ENCODE assay signal across 21 mouse cellular contexts in the genomic region with DNA sequence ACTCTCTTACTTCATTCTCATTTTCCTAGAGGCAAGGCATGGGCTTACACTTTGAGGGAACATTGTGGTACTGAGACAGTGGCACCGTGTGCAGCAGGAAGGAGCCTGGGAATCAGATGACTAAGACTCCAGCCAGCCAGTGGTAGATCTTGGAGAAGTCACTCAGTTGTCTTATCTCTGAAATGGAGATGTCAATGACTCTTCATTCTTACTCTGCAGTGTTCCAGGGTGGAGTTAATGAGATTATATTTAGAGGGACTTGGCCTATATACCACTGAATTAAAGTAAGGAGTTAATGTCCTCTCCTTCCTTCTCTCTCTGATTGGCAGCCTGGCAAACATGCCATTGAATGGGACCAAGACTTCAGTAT. TPM values are rescaled to one million over a fixed set of nuclear protein-coding genes. Genes with fewer than 3 reads are reported as not detected.
A peak's percentile ranks its signal among the peaks of the same experiment; 100 is the strongest.
DNase-seq lines count a peak whose midpoint lies in the region; ATAC-seq and TF ChIP-seq lines count a peak whose summit lies in the region.
"Had no signal": no experiment of that assay in that cellular context is flagged by ENCODE, and none has a peak within 500 bp of the region (broad histone marks: within the 10 kb centered on the region; RNA-seq: fewer than 3 reads in every experiment).

No protein-coding gene starts in this region.

- ATAC-seq in liver, embryonic 13.5 days (ENCODE audit: low read depth), result peak; percentile 72
- 0 out of 2 replicates have a peak, but pooled peaks have one; percentile 5 for ATAC-seq in megakaryocyte-erythroid progenitor cell, adult 5-6 weeks (replicated peaks; ENCODE audit: low FRiP score, low TSS enrichment, poor library complexity, severe bottlenecking)
- ATAC-seq in CD4-positive, CD25-positive, alpha-beta regulatory T cell, adult 4 months, result no peak
- ATAC-seq in heart, embryonic 11.5 days (replicated peaks; ENCODE audit: insufficient number of reproducible peaks, low FRiP score, low TSS enrichment), result no peak
- ATAC-seq: activated CD4-positive, CD25-positive, alpha-beta regulatory T cell, adult 4 months; forebrain, embryonic 15.5 days; midbrain, embryonic 13.5 days had no signal

- peaks cover 29 to 39% of the 10 kb centered on the region in 2 experiments for H3K4me1 ChIP-seq in MEL (ENCODE audit: control insufficient read depth in 1 of 2, insufficient read depth in 2 of 2, low read length in 2 of 2)
- peaks cover 55% of the 10 kb centered on the region for H3K4me1 ChIP-seq in liver, embryonic 13.5 days (replicated peaks)
- peaks cover 4% of the 10 kb centered on the region; the same call in 1 of the 2 replicates for H3K4me1 ChIP-seq in heart, embryonic 11.5 days (ENCODE audit: control insufficient read depth, insufficient read depth, low read length)

- 30% methylated on average over 1 of the region's 1 CpGs for WGBS in liver, embryonic 13.5 days (ENCODE audit: insufficient replicate concordance)
- 69% methylated on average over 1 of the region's 1 CpGs for WGBS in heart, embryonic 11.5 days (ENCODE audit: insufficient replicate concordance)

- no peak overlapping the region for H3K4me3 ChIP-seq in MEL (ENCODE audit: control insufficient read depth in 1 of 2, insufficient read depth in 1 of 2, low read depth in 2 of 2, low read length in 2 of 2)
- H3K4me3 ChIP-seq in liver, embryonic 13.5 days (replicated peaks), result no peak overlapping the region
- no peak overlapping the region for H3K4me3 ChIP-seq in heart, embryonic 11.5 days (ENCODE audit: low read depth, low read length)
- H3K4me3 ChIP-seq: forebrain, embryonic 15.5 days; heart, adult 2 months; hindbrain, embryonic 12.5 days; layer of hippocampus, adult 2 months; midbrain, embryonic 13.5 days; neural tube, embryonic 12.5 days had no signal

- H3K27ac ChIP-seq in MEL (ENCODE audit: control insufficient read depth, low read depth, low read length), result 0 out of 2 replicates have a peak overlapping the region, but pooled peaks have one; percentile 9
- peak overlapping the region; percentile 74 for H3K27ac ChIP-seq in liver, embryonic 13.5 days
- H3K27ac ChIP-seq in heart, embryonic 11.5 days (ENCODE audit: low read depth, low read length), result no peak overlapping the region
- H3K27ac ChIP-seq: forebrain, embryonic 15.5 days; heart, adult 2 months; hindbrain, embryonic 12.5 days; layer of hippocampus, adult 2 months; midbrain, embryonic 13.5 days; neural tube, embryonic 12.5 days had no signal

- 0 out of 2 replicates have a peak overlapping the region, but pooled peaks have one; percentile 8 for H3K4me2 ChIP-seq in liver, embryonic 13.5 days
- H3K4me2 ChIP-seq in heart, embryonic 11.5 days, result no peak overlapping the region
- H3K4me2 ChIP-seq: forebrain, embryonic 15.5 days; hindbrain, embryonic 12.5 days; midbrain, embryonic 13.5 days; neural tube, embryonic 12.5 days had no signal

- no peaks in the 10 kb centered on the region for H3K9me3 ChIP-seq in MEL (replicated peaks; ENCODE audit: insufficient read depth, low read length)
- H3K9me3 ChIP-seq in liver, embryonic 13.5 days (replicated peaks), result no peaks in the 10 kb centered on the region
- no peaks in the 10 kb centered on the region for H3K9me3 ChIP-seq in heart, embryonic 11.5 days (replicated peaks; ENCODE audit: control insufficient read depth, low read length)
- H3K9me3 ChIP-seq: forebrain, embryonic 15.5 days; G1E; hindbrain, embryonic 12.5 days; midbrain, embryonic 13.5 days; neural tube, embryonic 12.5 days had no signal

- H3K9ac ChIP-seq in MEL (ENCODE audit: control insufficient read depth, low read depth, low read length, poor library complexity, severe bottlenecking), result no peak overlapping the region
- H3K9ac ChIP-seq in liver, embryonic 13.5 days, result no peak overlapping the region
- H3K9ac ChIP-seq in heart, embryonic 11.5 days (ENCODE audit: low read depth, low read length), result no peak overlapping the region
- H3K9ac ChIP-seq: forebrain, embryonic 15.5 days; hindbrain, embryonic 12.5 days; midbrain, embryonic 13.5 days; neural tube, embryonic 12.5 days had no signal

- no peak for TF ChIP-seq POLR2A in MEL (IDR thresholded peaks at IDR 0.05; ENCODE audit: control insufficient read depth in 1 of 2, insufficient read depth in 1 of 2, low read depth in 1 of 2, low read length in 2 of 2, poor library complexity in 1 of 2)

- no peak for TF ChIP-seq RAD21 in MEL (IDR thresholded peaks at IDR 0.05; ENCODE audit: low read depth, low read length)

- peaks cover 0 to 39% of the 10 kb centered on the region in 2 experiments; a peak in 2 of 4 replicates for H3K36me3 ChIP-seq in MEL (ENCODE audit: control insufficient read depth in 1 of 2, insufficient read depth in 2 of 2, low read length in 2 of 2)
- no peaks in the 10 kb centered on the region for H3K36me3 ChIP-seq in liver, embryonic 13.5 days
- H3K36me3 ChIP-seq in heart, embryonic 11.5 days (ENCODE audit: control insufficient read depth, insufficient read depth, low read length), result no peaks in the 10 kb centered on the region
- H3K36me3 ChIP-seq: G1E; neural tube, embryonic 12.5 days had no signal

- TF ChIP-seq EP300 in MEL (IDR thresholded peaks at IDR 0.05; ENCODE audit: low read depth in 1 of 2, low read length in 2 of 2), result no peak

- DNase-seq in MEL (ENCODE audit: low read depth, low spot score), result peak; percentile 39
- peak; percentile 37 for DNase-seq in c-Kit-positive CD71-positive TER-119-positive erythroid progenitor cells, embryonic 14.5 days (ENCODE audit: low spot score)
- peak; percentile 13 for DNase-seq in liver, embryonic 13.5 days
- no peak for DNase-seq in frontal cortex, adult 2 months (ENCODE audit: extremely low spot score in 1 of 2, low spot score in 1 of 2)
- DNase-seq: adrenal gland, adult 8-10 months; cerebellum, adult 8-10 months; cerebellum, postnatal 36 days; gastrocnemius, postnatal 36 days; heart, adult 2 months; lung, postnatal 10 days had no signal

- TF ChIP-seq CTCF in MEL (IDR thresholded peaks at IDR 0.05 in 2 of 3, conservative IDR thresholded peaks at IDR 0.05 in 1 of 3; ENCODE audit: control insufficient read depth in 1 of 3, insufficient read depth in 1 of 3, low read depth in 2 of 3, low read length in 3 of 3, poor library complexity in 1 of 3, severe bottlenecking in 1 of 3), result no peak

- H3K27me3 ChIP-seq in MEL (ENCODE audit: control insufficient read depth in 1 of 2, insufficient read depth in 2 of 2, low read length in 2 of 2), result no peaks in the 10 kb centered on the region
- no peaks in the 10 kb centered on the region for H3K27me3 ChIP-seq in liver, embryonic 13.5 days
- no peaks in the 10 kb centered on the region for H3K27me3 ChIP-seq in heart, embryonic 11.5 days (ENCODE audit: control insufficient read depth, insufficient read depth, low read length)
- H3K27me3 ChIP-seq: CH12.LX; forebrain, embryonic 15.5 days; hindbrain, embryonic 12.5 days; midbrain, embryonic 13.5 days; neural tube, embryonic 12.5 days had no signal

- no peaks in the 10 kb centered on the region for H3K79me2 ChIP-seq in MEL (ENCODE audit: control insufficient read depth, insufficient read depth, low read length, poor library complexity)

TF ChIP-seq in MEL, 35 proteins besides CTCF, POLR2A, EP300 and RAD21:
- TF ChIP-seq POLR2AphosphoS2 (IDR thresholded peaks at IDR 0.05; ENCODE audit: low read length), result no peak
- 0 out of 2 replicates have a peak, but pooled peaks have one; percentile 14 for TF ChIP-seq USF1 (IDR thresholded peaks at IDR 0.05; ENCODE audit: low read depth, low read length)
- peak; percentile 52; the same call in 1 of the 2 replicates for TF ChIP-seq GATA1 (IDR thresholded peaks at IDR 0.05; ENCODE audit: low read depth, low read length)

RNA-seq across cellular contexts. Expression of a gene that starts 54.5 kb away (rescaled TPM):
- total RNA-seq in MEL (2012; rRNA removed), result under 0.01 and 0.13 TPM in 2 replicates
- under 1 TPM in 1 of 2 experiments, not detected in 1; 0.03 TPM for polyA plus RNA-seq in MEL (2012; ENCODE audit: insufficient read depth in 1 of 2, insufficient read length in 2 of 2, low read depth in 1 of 2, low replicate concordance in 2 of 2, missing spikeins in 1 of 2)
- 1.1 and 1.3 TPM in 2 replicates for polyA plus RNA-seq in liver, embryonic 13.5 days (2015; fragmentation: Nextera tagmentation; extraction: Ambion mirVana)
- 0.77 and 1.5 TPM in 2 replicates for total RNA-seq in megakaryocyte-erythroid progenitor cell, adult 5-6 weeks (2014; fragmentation: Nextera tagmentation)
- 0.09 and 0.38 TPM in 2 replicates for total RNA-seq in megakaryocyte-erythroid progenitor cell, adult 5-6 weeks (2017)
- polyA plus RNA-seq in frontal cortex, adult 2 months (2012; rRNA removed), result 26.9 and 30.7 TPM in 2 replicates
- polyA plus RNA-seq in CD4-positive, CD25-positive, alpha-beta regulatory T cell, adult 4 months (2017; shearing (Covaris generic)), result not detected
- 6.4 and 6.7 TPM in 2 replicates for polyA plus RNA-seq in heart, embryonic 11.5 days (2014; fragmentation: Nextera tagmentation; extraction: Ambion mirVana)
- polyA plus RNA-seq: activated CD4-positive, CD25-positive, alpha-beta regulatory T cell, adult 4 months; G1E had no signal

Comparison
In these comparisons a context has a peak if more than half of its experiments do, and no peak if none do; other contexts are left out.
1. DNase-seq: peak in MEL (single experiment), c-Kit-positive CD71-positive TER-119-positive erythroid progenitor cells, embryonic 14.5 days (single experiment) and liver, embryonic 13.5 days (single experiment); none in frontal cortex, adult 2 months (0 of 2).
2. ATAC-seq: peak in liver, embryonic 13.5 days (single experiment) and megakaryocyte-erythroid progenitor cell, adult 5-6 weeks (single experiment); none in CD4-positive, CD25-positive, alpha-beta regulatory T cell, adult 4 months (single experiment) and heart, embryonic 11.5 days (single experiment).